Mouse (Mus musculus): Measurements from ENCODE around the gene Hist1h1a. TPM values are rescaled to one million over a fixed set of nuclear protein-coding genes. Genes with fewer than 3 reads are reported as not detected.

The Hist1h1a gene
- polyA plus RNA-seq (2015; fragmentation: Nextera tagmentation; extraction: Ambion mirVana) = 0.50 and 0.66 TPM in 2 replicates

DNA sequence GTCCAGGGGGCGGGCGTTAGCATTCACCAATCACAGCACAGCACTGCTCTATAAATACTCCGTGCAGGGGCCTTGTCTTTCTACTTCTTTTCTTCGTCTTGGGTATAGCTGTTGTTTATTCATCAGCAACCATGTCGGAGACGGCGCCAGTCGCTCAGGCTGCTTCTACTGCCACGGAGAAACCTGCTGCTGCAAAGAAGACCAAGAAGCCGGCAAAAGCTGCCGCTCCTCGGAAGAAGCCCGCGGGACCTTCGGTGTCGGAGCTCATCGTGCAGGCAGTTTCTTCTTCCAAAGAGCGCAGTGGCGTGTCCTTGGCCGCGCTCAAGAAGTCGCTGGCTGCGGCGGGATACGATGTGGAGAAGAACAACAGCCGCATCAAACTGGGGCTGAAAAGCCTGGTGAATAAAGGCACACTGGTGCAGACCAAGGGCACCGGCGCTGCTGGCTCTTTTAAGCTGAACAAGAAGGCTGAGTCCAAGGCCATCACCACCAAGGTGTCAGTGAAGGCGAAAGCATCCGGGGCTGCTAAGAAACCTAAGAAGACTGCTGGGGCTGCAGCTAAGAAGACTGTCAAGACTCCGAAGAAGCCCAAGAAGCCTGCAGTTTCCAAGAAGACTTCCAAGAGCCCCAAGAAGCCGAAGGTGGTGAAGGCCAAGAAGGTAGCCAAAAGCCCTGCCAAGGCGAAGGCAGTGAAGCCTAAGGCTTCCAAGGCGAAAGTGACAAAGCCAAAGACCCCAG lies at the start of gene Hist1h1a:
TSS of gene Hist1h1a (plus strand) at position 81 of the 738 bp plus-strand sequence.

GRCm38 (mm10) chr13:23738677-23739068 lies 24.8 kb upstream of the Hist1h1a start, which contains the start of gene Hist1h1c:
TSS of gene Hist1h1c (plus strand) at chr13:23738808.

GRCm38 (mm10) chr13:23745381-23746161 lies 17.9 kb upstream of the Hist1h1a start, which contains the start of gene Hist1h3c:
TSS of gene Hist1h3c (minus strand) at chr13:23745602.

DNA sequence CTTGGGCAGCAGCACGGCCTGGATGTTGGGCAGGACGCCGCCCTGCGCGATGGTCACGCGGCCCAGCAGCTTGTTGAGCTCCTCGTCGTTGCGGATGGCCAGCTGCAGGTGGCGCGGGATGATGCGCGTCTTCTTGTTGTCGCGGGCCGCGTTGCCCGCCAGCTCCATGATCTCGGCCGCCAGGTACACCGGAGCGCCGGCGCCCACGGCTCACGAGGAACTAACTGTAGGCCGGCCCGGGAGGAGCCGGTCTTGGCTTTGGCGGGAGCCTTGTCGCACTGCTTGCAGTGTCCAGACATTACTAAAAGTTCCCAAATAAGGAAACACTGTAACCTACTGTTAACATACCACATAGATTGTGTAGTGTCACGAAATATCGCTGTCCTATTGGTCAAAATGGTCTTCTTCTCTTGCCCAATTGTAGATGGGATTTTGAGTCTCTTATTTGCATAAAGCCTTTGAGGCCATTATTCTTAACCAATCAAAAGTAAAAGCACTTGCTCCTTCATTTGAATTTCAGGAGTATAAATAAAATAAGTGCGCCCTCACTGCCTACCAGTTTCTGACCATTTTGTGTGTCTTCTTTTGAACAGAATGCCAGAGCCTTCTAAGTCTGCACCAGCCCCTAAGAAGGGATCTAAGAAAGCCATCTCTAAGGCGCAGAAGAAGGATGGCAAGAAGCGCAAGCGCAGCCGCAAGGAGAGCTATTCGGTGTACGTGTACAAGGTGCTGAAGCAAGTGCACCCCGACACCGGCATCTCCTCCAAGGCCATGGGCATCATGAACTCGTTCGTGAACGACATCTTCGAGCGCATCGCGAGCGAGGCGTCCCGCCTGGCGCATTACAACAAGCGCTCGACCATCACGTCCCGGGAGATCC lies 17.0 kb upstream of the Hist1h1a start, which contains the start of gene Hist1h2bb:
TSS of gene Hist1h2bb (plus strand) at position 534 of the 880 bp plus-strand sequence.

GRCm38 (mm10) chr13:23750839-23751477 lies 12.5 kb upstream of the Hist1h1a start, which contains the start of gene Hist1h2ab:
TSS of gene Hist1h2ab (plus strand) at chr13:23751126.

GRCm38 (mm10) chr13:23752067-23752741 lies 11.3 kb upstream of the Hist1h1a start, which contains the start of gene Hist1h3b:
TSS of gene Hist1h3b (plus strand) at chr13:23752267.

GRCm38 (mm10) chr13:23756790-23757189 lies 6.7 kb upstream of the Hist1h1a start, which contains the start of gene Hist1h4b:
TSS of gene Hist1h4b (plus strand) at chr13:23757013.

GRCm38 (mm10) chr13:23760972-23761864 lies 2.2 kb upstream of the Hist1h1a start, which contains the start of gene Hist1h4a:
TSS of gene Hist1h4a (minus strand) at chr13:23761230.

GRCm38 (mm10) chr13:23761871-23762821 lies 1.3 kb upstream of the Hist1h1a start, which contains the start of gene Hist1h3a:
TSS of gene Hist1h3a (minus strand) at chr13:23762386.

DNA sequence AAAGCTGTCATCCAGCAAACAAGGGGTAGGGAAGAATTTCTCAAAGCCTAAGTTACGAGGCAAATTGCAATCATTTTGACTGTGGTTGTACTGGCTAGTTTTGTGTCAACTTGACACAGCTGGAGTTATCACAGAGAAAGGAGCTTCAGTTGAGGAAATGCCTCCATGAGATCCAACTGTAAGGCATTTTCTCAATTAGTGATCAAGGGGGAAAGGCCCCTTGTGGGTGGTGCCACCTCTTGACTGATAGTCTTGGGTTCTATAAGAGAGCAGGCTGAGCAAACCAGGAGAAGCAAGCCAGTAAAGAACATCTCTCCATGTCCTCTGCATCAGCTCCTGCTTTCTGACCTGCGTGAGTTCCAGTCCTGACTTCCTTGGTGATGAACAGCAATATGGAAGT lies 6.1 kb downstream of the Hist1h1a start, which contains the start of gene Trim38:
TSS of gene Trim38 (plus strand) at position 301 of the 400 bp plus-strand sequence.

GRCm38 (mm10) chr13:23806422-23807052 lies 43.1 kb downstream of the Hist1h1a start, which contains the start of gene Slc17a2:
TSS of gene Slc17a2 (plus strand) at chr13:23806993.

Small RNA genes within 50 kb of the gene (microRNA-seq; reads per million reads assigned to microRNA genes)
- gene Gm44314 = not detected
- gene Gm44484 = not detected

Other genes starting within 250 kb of the Hist1h1a start
- gene Hist1h4h, start 232.6 kb upstream of the Hist1h1a start, polyA plus RNA-seq (2015; fragmentation: Nextera tagmentation; extraction: Ambion mirVana) = 0.92 and 4.6 TPM in 2 replicates
- gene Hist1h2af, start 229.8 kb upstream of the Hist1h1a start, polyA plus RNA-seq (2015; fragmentation: Nextera tagmentation; extraction: Ambion mirVana) = 1.7 TPM in 1 of 2 replicates, not detected in the other
- 1.3 TPM in 1 of 2 replicates, not detected in the other for gene Hist1h3g, start 228.2 kb upstream of the Hist1h1a start, polyA plus RNA-seq (2015; fragmentation: Nextera tagmentation; extraction: Ambion mirVana)
- 0.09 and 0.36 TPM in 2 replicates for gene Hist1h2bh, start 220.3 kb upstream of the Hist1h1a start, polyA plus RNA-seq (2015; fragmentation: Nextera tagmentation; extraction: Ambion mirVana)
- gene Hist1h3f, start 219.6 kb upstream of the Hist1h1a start, polyA plus RNA-seq (2015; fragmentation: Nextera tagmentation; extraction: Ambion mirVana) = 0.21 TPM in 1 of 2 replicates, not detected in the other
- gene Hist1h4f, start 212.0 kb upstream of the Hist1h1a start, polyA plus RNA-seq (2015; fragmentation: Nextera tagmentation; extraction: Ambion mirVana) = not detected in 2 replicates
- 0.09 and 0.13 TPM in 2 replicates for gene Hist1h1d, start 210.4 kb upstream of the Hist1h1a start, polyA plus RNA-seq (2015; fragmentation: Nextera tagmentation; extraction: Ambion mirVana)
- gene Hist1h3e, start 201.3 kb upstream of the Hist1h1a start, polyA plus RNA-seq (2015; fragmentation: Nextera tagmentation; extraction: Ambion mirVana) = 1.5 and 2.0 TPM in 2 replicates
- 7.7 and 9.3 TPM in 2 replicates for gene Hist1h2ae, start 192.4 kb upstream of the Hist1h1a start, polyA plus RNA-seq (2015; fragmentation: Nextera tagmentation; extraction: Ambion mirVana)
- gene Hist1h2bg, start 192.3 kb upstream of the Hist1h1a start, polyA plus RNA-seq (2015; fragmentation: Nextera tagmentation; extraction: Ambion mirVana) = 1.5 and 3.0 TPM in 2 replicates
- 0.65 TPM in 1 of 2 replicates, not detected in the other for gene Hist1h2bf, start 189.5 kb upstream of the Hist1h1a start, polyA plus RNA-seq (2015; fragmentation: Nextera tagmentation; extraction: Ambion mirVana)
- not detected in 2 replicates for gene Hist1h2ad, start 189.3 kb upstream of the Hist1h1a start, polyA plus RNA-seq (2015; fragmentation: Nextera tagmentation; extraction: Ambion mirVana)
- gene Hist1h3d, start 187.9 kb upstream of the Hist1h1a start, polyA plus RNA-seq (2015; fragmentation: Nextera tagmentation; extraction: Ambion mirVana) = 0.58 and 0.66 TPM in 2 replicates
- gene Hist1h4d, start 182.1 kb upstream of the Hist1h1a start, polyA plus RNA-seq (2015; fragmentation: Nextera tagmentation; extraction: Ambion mirVana) = 25.2 and 28.2 TPM in 2 replicates
- 0.80 and 0.89 TPM in 2 replicates for gene Hist1h2be, start 142.5 kb upstream of the Hist1h1a start, polyA plus RNA-seq (2015; fragmentation: Nextera tagmentation; extraction: Ambion mirVana)
- gene Hist1h1e, start 141.1 kb upstream of the Hist1h1a start, polyA plus RNA-seq (2015; fragmentation: Nextera tagmentation; extraction: Ambion mirVana) = 7.7 and 9.3 TPM in 2 replicates
- 0.19 and 0.41 TPM in 2 replicates for gene Hist1h2ac, start 79.7 kb upstream of the Hist1h1a start, polyA plus RNA-seq (2015; fragmentation: Nextera tagmentation; extraction: Ambion mirVana)
- gene Hist1h2bc, start 79.5 kb upstream of the Hist1h1a start, polyA plus RNA-seq (2015; fragmentation: Nextera tagmentation; extraction: Ambion mirVana) = 37.8 and 45.4 TPM in 2 replicates
- not detected in 2 replicates for gene Hist1h1t, start 67.9 kb upstream of the Hist1h1a start, polyA plus RNA-seq (2015; fragmentation: Nextera tagmentation; extraction: Ambion mirVana)
- gene Hist1h4c, start 65.2 kb upstream of the Hist1h1a start, polyA plus RNA-seq (2015; fragmentation: Nextera tagmentation; extraction: Ambion mirVana) = 2.4 and 3.7 TPM in 2 replicates
- 6.6 and 7.2 TPM in 2 replicates for gene Hfe, start 52.8 kb upstream of the Hist1h1a start, polyA plus RNA-seq (2015; fragmentation: Nextera tagmentation; extraction: Ambion mirVana)
- gene Hist1h1c, start 24.9 kb upstream of the Hist1h1a start, polyA plus RNA-seq (2015; fragmentation: Nextera tagmentation; extraction: Ambion mirVana) = 16.4 and 22.5 TPM in 2 replicates
- not detected in 2 replicates for gene Hist1h3c, start 18.1 kb upstream of the Hist1h1a start, polyA plus RNA-seq (2015; fragmentation: Nextera tagmentation; extraction: Ambion mirVana)
- 0.62 TPM in 1 of 2 replicates, not detected in the other for gene Hist1h2bb, start 16.9 kb upstream of the Hist1h1a start, polyA plus RNA-seq (2015; fragmentation: Nextera tagmentation; extraction: Ambion mirVana)
- 2.7 and 4.7 TPM in 2 replicates for gene Hist1h2ab, start 12.5 kb upstream of the Hist1h1a start, polyA plus RNA-seq (2015; fragmentation: Nextera tagmentation; extraction: Ambion mirVana)
- gene Hist1h3b, start 11.4 kb upstream of the Hist1h1a start, polyA plus RNA-seq (2015; fragmentation: Nextera tagmentation; extraction: Ambion mirVana) = 0.58 TPM in 1 of 2 replicates, not detected in the other
- gene Hist1h4b, start 6.7 kb upstream of the Hist1h1a start, polyA plus RNA-seq (2015; fragmentation: Nextera tagmentation; extraction: Ambion mirVana) = 1.2 TPM in 1 of 2 replicates, not detected in the other
- gene Hist1h4a, start 2.4 kb upstream of the Hist1h1a start, polyA plus RNA-seq (2015; fragmentation: Nextera tagmentation; extraction: Ambion mirVana) = 0.54 TPM in 1 of 2 replicates, not detected in the other
- gene Hist1h3a, start 1.3 kb upstream of the Hist1h1a start, polyA plus RNA-seq (2015; fragmentation: Nextera tagmentation; extraction: Ambion mirVana) = 0.66 and 0.94 TPM in 2 replicates
- not detected in 2 replicates for gene Trim38, start 6.2 kb downstream of the Hist1h1a start, polyA plus RNA-seq (2015; fragmentation: Nextera tagmentation; extraction: Ambion mirVana)
- gene Slc17a2, start 43.3 kb downstream of the Hist1h1a start, polyA plus RNA-seq (2015; fragmentation: Nextera tagmentation; extraction: Ambion mirVana) = not detected in 2 replicates
- not detected in 2 replicates for gene Slc17a3, start 75.8 kb downstream of the Hist1h1a start, polyA plus RNA-seq (2015; fragmentation: Nextera tagmentation; extraction: Ambion mirVana)
- not detected in 2 replicates for gene Slc17a1, start 104.1 kb downstream of the Hist1h1a start, polyA plus RNA-seq (2015; fragmentation: Nextera tagmentation; extraction: Ambion mirVana)
- not detected in 2 replicates for gene Slc17a4, start 151.3 kb downstream of the Hist1h1a start, polyA plus RNA-seq (2015; fragmentation: Nextera tagmentation; extraction: Ambion mirVana)
- gene Hist1h2ba, start 170.5 kb downstream of the Hist1h1a start, polyA plus RNA-seq (2015; fragmentation: Nextera tagmentation; extraction: Ambion mirVana) = not detected in 2 replicates
- gene Hist1h2aa, start 170.8 kb downstream of the Hist1h1a start, polyA plus RNA-seq (2015; fragmentation: Nextera tagmentation; extraction: Ambion mirVana) = not detected in 2 replicates
- 0.88 and 0.98 TPM in 2 replicates for gene Scgn, start 227.5 kb downstream of the Hist1h1a start, polyA plus RNA-seq (2015; fragmentation: Nextera tagmentation; extraction: Ambion mirVana)

All from neural tube, postnatal 0 days (tissue).